Mouse (Mus musculus) bone marrow macrophage, adult 2 months (primary cell): Measurements from ENCODE around the gene Spon2.

Experiments used
- CTCF ChIP-seq: IDR thresholded peaks from 2 replicates; pipeline ENCODE4 v1.5.1; 2012; ENCODE audit warnings: low read depth, mild to moderate bottlenecking, low read length, moderate library complexity
- POLR2A ChIP-seq: IDR thresholded peaks from 2 replicates; pipeline ENCODE4 v1.6.1; 2012; ENCODE audit warnings: mild to moderate bottlenecking, low read depth, low read length, borderline replicate concordance

DNA sequence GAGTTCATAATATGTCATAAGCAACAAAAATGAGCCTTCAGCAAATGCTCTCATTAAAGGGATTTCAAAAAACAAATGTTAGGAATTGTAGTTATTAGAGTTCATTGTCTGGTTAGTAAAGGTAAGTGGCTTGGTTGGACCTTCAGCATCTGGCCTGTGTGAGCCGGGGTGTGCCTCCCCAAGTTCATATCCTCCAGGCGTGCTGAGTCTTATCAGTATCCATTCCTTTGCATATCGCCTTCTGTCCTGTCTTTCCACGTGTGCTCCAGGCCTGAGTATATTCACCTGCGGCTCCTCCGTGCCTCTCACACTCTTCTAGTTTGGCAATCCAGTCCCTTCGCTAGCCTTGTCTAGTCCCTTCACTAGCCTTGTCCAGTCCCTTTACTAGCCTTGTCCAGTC, 11.9 kb downstream of the Spon2 start:
- TF ChIP-seq CTCF (no peak), POLR2A (no peak)
